Mouse (Mus musculus): Measurements from ENCODE around the gene Rrnad1.

Gene Rrnad1

GRCm38 (mm10) chr3:87930078-87930795, at the start of gene Rrnad1, which contains the start of gene Isg20l2:
Gene Rrnad1, minus strand, starts transcription at chr3:87930717.
Gene Isg20l2, plus strand, starts transcription at chr3:87930314.
- peak; percentile 92 to 94 for DNase-seq

- no peak for DNase-seq
Measured at GRCm38 (mm10) chr3:87980085-87980484, 49.6 kb upstream of the Rrnad1 start.

GRCm38 (mm10) chr3:87979493-87979892, 49.0 kb upstream of the Rrnad1 start:
- no peak for DNase-seq

- DNase-seq: no peak
Measured at GRCm38 (mm10) chr3:87974381-87974987, 44.0 kb upstream of the Rrnad1 start.

GRCm38 (mm10) chr3:87973593-87974380, 43.3 kb upstream of the Rrnad1 start:
- no peak for DNase-seq

GRCm38 (mm10) chr3:87972776-87973175, 42.3 kb upstream of the Rrnad1 start:
- DNase-seq: no peak

GRCm38 (mm10) chr3:87972203-87972664, 41.7 kb upstream of the Rrnad1 start:
- no peak for DNase-seq

GRCm38 (mm10) chr3:87971489-87972202, 41.1 kb upstream of the Rrnad1 start:
- no peak for DNase-seq

GRCm38 (mm10) chr3:87970939-87971488, 40.5 kb upstream of the Rrnad1 start, which contains the start of gene Nes:
Gene Nes, plus strand, starts transcription at chr3:87971078.
- DNase-seq: peak in 1 of 2 experiments; percentile 13

- peak in 1 of 2 experiments; percentile 48 for DNase-seq
Measured at GRCm38 (mm10) chr3:87970184-87970938, 39.8 kb upstream of the Rrnad1 start.

GRCm38 (mm10) chr3:87960586-87961191, 30.2 kb upstream of the Rrnad1 start:
- peak; percentile 33 to 56 for DNase-seq

GRCm38 (mm10) chr3:87960191-87960585, 29.7 kb upstream of the Rrnad1 start:
- no peak for DNase-seq

GRCm38 (mm10) chr3:87959371-87959770, 28.9 kb upstream of the Rrnad1 start:
- DNase-seq: no peak

- no peak for DNase-seq
Measured at GRCm38 (mm10) chr3:87958967-87959366, 28.4 kb upstream of the Rrnad1 start.

GRCm38 (mm10) chr3:87958476-87958875, 28.0 kb upstream of the Rrnad1 start:
- no peak for DNase-seq

- no peak for DNase-seq
Measured at GRCm38 (mm10) chr3:87958056-87958455, 27.5 kb upstream of the Rrnad1 start.

GRCm38 (mm10) chr3:87952440-87952839, 21.9 kb upstream of the Rrnad1 start:
- no peak for DNase-seq

- DNase-seq: no peak
Measured at GRCm38 (mm10) chr3:87951946-87952345, 21.4 kb upstream of the Rrnad1 start.

- no peak for DNase-seq
Measured at GRCm38 (mm10) chr3:87949955-87950515, 19.5 kb upstream of the Rrnad1 start.

- DNase-seq: no peak
Measured at GRCm38 (mm10) chr3:87949266-87949954, 18.9 kb upstream of the Rrnad1 start.

All from spleen, adult 18-20 months (tissue).